Mouse (Mus musculus) C3H10T1/2 (cell line): ENCODE measurements around the gene Bend4. TPM values are rescaled to one million over a fixed set of nuclear protein-coding genes. Genes with fewer than 3 reads are reported as not detected.

Experiments
- polyA plus RNA-seq, 2 experiments: library from polyadenylated mRNA; unstranded; fragments of >200 nt; fragmentation: generic; extraction: Trizol; gene quantifications; one replicate each; pipeline ENCODE4 v1.2.1; 2012; ENCODE audit warnings: missing spikeins in 2 of 2

Bend4 gene
- not detected for polyA plus RNA-seq

GRCm38 (mm10) chr5:67427443-67428360, at the start of gene Bend4:
Gene Bend4 (minus strand): TSS chr5:67428310.

Other genes with a start within 250 kb of the Bend4 start
- gene Tmem33, start 167.7 kb downstream of the Bend4 start, polyA plus RNA-seq = 10 to 100 TPM; 21.1 to 28.2 TPM
- 10 to 100 TPM in 1 of 2 experiments, 1 to 10 TPM in 1; 2.2 to 20.2 TPM for gene Slc30a9, start 121.4 kb downstream of the Bend4 start, polyA plus RNA-seq
- gene Shisa3, start 179.6 kb upstream of the Bend4 start, polyA plus RNA-seq = not detected